Mouse (Mus musculus) brain, embryonic 14.5 days (tissue): ENCODE measurements around the gene Bbof1.

Experiments
- CTCF ChIP-seq: fragments of 200-500 bp; IDR thresholded peaks from 2 replicates; pipeline ENCODE4 v1.5.1; 2012; ENCODE audit warnings: inconsistent platforms, mild to moderate bottlenecking, moderate library complexity, borderline replicate concordance; ENCODE audit not compliant: insufficient read depth, insufficient read length; ENCODE audit errors: extremely low read depth
- POLR2A ChIP-seq: fragments of 200-500 bp; IDR thresholded peaks from 2 replicates; pipeline ENCODE4 v1.6.1; 2012; ENCODE audit warnings: mild to moderate bottlenecking, inconsistent platforms, borderline replicate concordance; ENCODE audit not compliant: poor library complexity, insufficient read depth, insufficient read length, severe bottlenecking; ENCODE audit errors: extremely low read depth

DNA sequence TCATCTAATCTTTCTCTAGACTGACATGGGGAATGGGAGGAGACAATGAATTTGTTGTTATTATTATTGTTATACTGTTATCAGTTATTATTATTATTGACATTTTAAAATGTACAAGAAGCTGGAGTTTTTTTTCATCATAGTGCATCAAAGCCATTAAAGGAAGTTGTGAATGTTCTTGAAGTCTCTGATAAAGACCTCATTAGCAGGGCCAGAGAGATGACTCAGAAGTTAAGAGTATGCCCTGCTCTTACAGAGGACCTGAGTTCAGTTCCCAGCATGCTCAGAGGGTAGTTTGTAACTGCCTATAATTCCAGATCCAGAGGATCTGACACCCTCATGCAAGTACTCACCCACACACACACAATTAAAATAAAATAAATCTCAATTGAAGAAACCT lies 11.2 kb upstream of the Bbof1 start:
- TF ChIP-seq POLR2A = no peak
- no peak for TF ChIP-seq CTCF
